Mouse (Mus musculus) left cerebral cortex, postnatal 4 days (tissue): Measurements from ENCODE around the gene Sgca. TPM values are rescaled to one million over a fixed set of nuclear protein-coding genes. Genes with fewer than 3 reads are reported as not detected.
"Not testable (repeated sequence)": the region's sequence is repeated elsewhere in the genome, so short reads cannot be mapped to it uniquely, and the experiment has no call there.

Experiments used
- DNase-seq: peaks from one replicate; pipeline ENCODE4 v3.0.0-alpha.2; 2022
- intact Hi-C: fragments of 180-260 bp; cut with DNase I; formaldehyde crosslinking; loops from one replicate; pipeline ENCODE4 v1.15.1; 2025
- total RNA-seq, 2 experiments: library from RNA; stranded (reverse); gene quantifications; 2 replicates each; pipeline ENCODE4 v1.2.3; 2021

Gene Sgca
- total RNA-seq, 2 experiments from 2014 or later = not detected

GRCm38 (mm10) chr11:94987851-94988250 is 11.7 kb upstream of the Sgca start:
- DNase-seq = no peak
- intact Hi-C loops = loop anchor here (10.0 kb wide), 1 partner anchor 267 kb away; no protein-coding TSS in a partner anchor

- intact Hi-C loops = loop anchor here (10.0 kb wide), 1 partner anchor 267 kb away; no protein-coding TSS in a partner anchor
These were observed 11.2 kb upstream of the Sgca start for GRCm38 (mm10) chr11:94987341-94987740.

GRCm38 (mm10) chr11:94986435-94986834 is 10.3 kb upstream of the Sgca start:
- intact Hi-C loops = loop anchor here (10.0 kb wide), 1 partner anchor 268 kb away; no protein-coding TSS in a partner anchor

More at GRCm38 (mm10) chr11:94987341-94987740, 11.2 kb upstream of the Sgca start:
- DNase-seq = no peak

GRCm38 (mm10) chr11:94985822-94986221 is 9.7 kb upstream of the Sgca start:
- intact Hi-C loops = loop anchor here (10.0 kb wide), 1 partner anchor 269 kb away; no protein-coding TSS in a partner anchor
- DNase-seq = no peak

More at GRCm38 (mm10) chr11:94986435-94986834, 10.3 kb upstream of the Sgca start:
- DNase-seq = no peak

GRCm38 (mm10) chr11:94985140-94985539 is 9.0 kb upstream of the Sgca start:
- intact Hi-C loops = loop anchor here (10.0 kb wide), 1 partner anchor 270 kb away; no protein-coding TSS in a partner anchor

GRCm38 (mm10) chr11:94979462-94980179 is 3.5 kb upstream of the Sgca start:
- intact Hi-C loops = loop anchor here (10.0 kb wide), 1 partner anchor 275 kb away; no protein-coding TSS in a partner anchor
- no peak for DNase-seq

More at GRCm38 (mm10) chr11:94985140-94985539, 9.0 kb upstream of the Sgca start:
- no peak for DNase-seq

GRCm38 (mm10) chr11:94978947-94979346 is 2.8 kb upstream of the Sgca start:
- intact Hi-C loops = no loop called here
- DNase-seq = peak; percentile 97

GRCm38 (mm10) chr11:94978178-94978915 is 2.2 kb upstream of the Sgca start:
- DNase-seq = peak; percentile 66
- intact Hi-C loops = no loop called here

- intact Hi-C loops = loop anchor here (5.0 kb wide), 1 partner anchor 38 kb away; the partner anchor contains the start of gene Col1a1
- no peak for DNase-seq
These were observed 1.2 kb downstream of the Sgca start for GRCm38 (mm10) chr11:94974951-94975350.

GRCm38 (mm10) chr11:94973313-94973712 is 2.8 kb downstream of the Sgca start:
- peak; percentile 53 for DNase-seq
- intact Hi-C loops = loop anchor here (5.0 kb wide), 1 partner anchor 36 kb away; the partner anchor contains the start of gene Col1a1

GRCm38 (mm10) chr11:94972887-94973286 is 3.2 kb downstream of the Sgca start:
- intact Hi-C loops = loop anchor here (5.0 kb wide), 1 partner anchor 36 kb away; the partner anchor contains the start of gene Col1a1
- DNase-seq = no peak

- intact Hi-C loops = loop anchor here (2.0 to 5.0 kb wide), 2 partner anchors 35 to 241 kb away; partner anchors contain the start of gene Col1a1
- DNase-seq = no peak
These were observed 4.1 kb downstream of the Sgca start for GRCm38 (mm10) chr11:94971895-94972615.

GRCm38 (mm10) chr11:94970210-94970943 is 5.8 kb downstream of the Sgca start:
- intact Hi-C loops = loop anchor here (2.0 to 5.0 kb wide), 2 partner anchors 33 to 240 kb away; partner anchors contain the start of gene Col1a1
- DNase-seq = peak; percentile 70

GRCm38 (mm10) chr11:94969709-94970108 is 6.4 kb downstream of the Sgca start:
- intact Hi-C loops = loop anchor here (2.0 to 5.0 kb wide), 2 partner anchors 32 to 239 kb away; partner anchors contain the start of gene Col1a1
- DNase-seq = not testable (repeated sequence)

- peak; percentile 41 for DNase-seq
- intact Hi-C loops = no loop called here
These were observed 7.9 kb downstream of the Sgca start for GRCm38 (mm10) chr11:94968187-94968586.

GRCm38 (mm10) chr11:94967419-94967818 is 8.7 kb downstream of the Sgca start, which contains the start of gene Hils1:
Gene Hils1, plus strand, starts transcription at chr11:94967593.
- no peak for DNase-seq
- intact Hi-C loops = no loop called here

GRCm38 (mm10) chr11:94962534-94963101 is 13.5 kb downstream of the Sgca start:
- intact Hi-C loops = no loop called here

GRCm38 (mm10) chr11:94958065-94958858 is 17.9 kb downstream of the Sgca start:
- intact Hi-C loops = no loop called here
- peak; percentile 87 for DNase-seq

More at GRCm38 (mm10) chr11:94962534-94963101, 13.5 kb downstream of the Sgca start:
- no peak for DNase-seq
